Mouse (Mus musculus): ENCODE data around the gene Cdk6. TPM values are rescaled to one million over a fixed set of nuclear protein-coding genes. Genes with fewer than 3 reads are reported as not detected.
A peak's percentile ranks its signal among the peaks of the same experiment; 100 is the strongest.
"Not testable (repeated sequence)": the region's sequence is repeated elsewhere in the genome, so short reads cannot be mapped to it uniquely, and the experiment has no call there.

Gene Cdk6
- total RNA-seq, 1 experiment from 2014 or later = 9.9 TPM

- no peak for ATAC-seq (replicated peaks; ENCODE audit: insufficient number of reproducible peaks, low FRiP score, low TSS enrichment, poor library complexity, severe bottlenecking)
Observed at GRCm38 (mm10) chr5:3396214-3396613, 54.9 kb downstream of the Cdk6 start.

- no peak for ATAC-seq (replicated peaks; ENCODE audit: insufficient number of reproducible peaks, low FRiP score, low TSS enrichment, poor library complexity, severe bottlenecking)
Observed at GRCm38 (mm10) chr5:3396910-3397575, 55.8 kb downstream of the Cdk6 start.

DNA sequence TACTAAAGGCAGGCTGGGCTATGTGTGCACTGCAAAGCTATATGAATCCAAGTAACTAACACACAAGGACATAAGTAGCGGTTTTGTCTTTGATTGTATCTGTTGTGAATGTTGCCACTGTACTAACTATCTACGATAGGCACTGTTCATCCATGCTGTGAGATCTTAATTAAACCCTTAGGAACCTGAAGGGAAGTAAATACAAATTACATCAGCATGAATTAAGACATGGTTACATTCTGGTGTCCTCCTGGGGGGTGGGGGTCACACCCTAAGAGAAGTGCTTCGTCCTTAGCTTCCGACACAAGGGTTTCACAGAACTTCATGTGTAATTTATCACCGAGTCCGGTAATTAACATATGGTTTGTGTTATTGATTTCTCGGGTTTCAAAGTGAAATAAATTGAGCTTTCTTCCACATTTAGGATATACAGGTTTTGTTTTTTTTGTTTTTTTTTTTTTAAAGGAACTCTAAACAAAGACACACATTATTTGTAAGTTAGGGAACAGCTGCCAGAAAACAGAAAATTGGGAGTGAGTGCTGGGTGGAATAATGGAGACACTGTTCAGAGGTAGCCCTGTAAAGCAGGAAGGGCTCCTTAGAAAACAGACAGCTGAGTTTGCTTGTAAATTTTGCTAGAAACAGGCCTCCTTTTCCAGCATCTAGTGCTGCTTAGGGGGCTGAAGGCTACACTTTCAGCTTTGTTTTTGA, 58.7 kb downstream of the Cdk6 start:
- ATAC-seq (replicated peaks; ENCODE audit: insufficient number of reproducible peaks, low FRiP score, low TSS enrichment, poor library complexity, severe bottlenecking) = no peak

GRCm38 (mm10) chr5:3405102-3405501, 63.8 kb downstream of the Cdk6 start:
- ATAC-seq (replicated peaks; ENCODE audit: insufficient number of reproducible peaks, low FRiP score, low TSS enrichment, poor library complexity, severe bottlenecking) = no peak

DNA sequence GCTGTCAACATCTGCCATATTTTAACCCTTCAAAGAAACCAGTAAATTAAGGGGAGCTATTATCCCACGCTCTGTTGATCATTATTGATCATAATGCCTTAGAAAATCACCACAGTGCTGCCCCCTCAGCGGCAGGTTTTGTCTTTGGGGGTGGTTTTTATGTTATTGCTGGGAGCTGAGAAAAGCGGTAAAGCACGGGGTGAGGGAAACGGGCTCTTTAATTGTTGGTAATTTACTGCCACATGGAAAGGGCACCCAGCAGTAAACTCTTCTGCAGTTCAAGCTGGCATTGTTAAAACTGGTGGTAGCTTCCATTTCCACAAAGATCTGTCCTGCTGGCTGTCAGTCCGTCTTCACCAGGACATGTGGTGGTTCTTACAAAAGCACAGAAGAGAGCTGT, 64.2 kb downstream of the Cdk6 start:
- ATAC-seq (replicated peaks; ENCODE audit: insufficient number of reproducible peaks, low FRiP score, low TSS enrichment, poor library complexity, severe bottlenecking) = no peak

- ATAC-seq (replicated peaks; ENCODE audit: insufficient number of reproducible peaks, low FRiP score, low TSS enrichment, poor library complexity, severe bottlenecking) = no peak
Observed at GRCm38 (mm10) chr5:3407926-3408325, 66.6 kb downstream of the Cdk6 start.

DNA sequence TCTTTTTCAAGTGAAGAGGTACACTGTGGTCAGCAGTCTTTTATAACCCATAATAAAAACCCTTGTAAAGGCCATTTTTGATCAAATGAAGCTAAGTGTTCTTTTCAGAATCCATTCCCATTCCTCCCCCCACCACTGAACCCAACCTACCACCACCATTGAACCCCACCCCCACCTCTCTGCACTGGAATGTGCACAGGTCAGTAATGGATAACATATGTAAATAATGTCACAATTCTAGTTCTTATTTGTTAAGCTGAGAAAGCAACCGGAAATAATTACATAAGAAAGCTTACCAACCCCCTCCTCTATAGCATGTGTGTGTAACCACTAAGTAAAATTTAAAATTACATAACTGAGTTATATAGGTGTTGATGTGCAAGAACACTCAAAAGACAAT, 76.9 kb downstream of the Cdk6 start:
- not testable (repeated sequence) for ATAC-seq (replicated peaks; ENCODE audit: insufficient number of reproducible peaks, low FRiP score, low TSS enrichment, poor library complexity, severe bottlenecking)

DNA sequence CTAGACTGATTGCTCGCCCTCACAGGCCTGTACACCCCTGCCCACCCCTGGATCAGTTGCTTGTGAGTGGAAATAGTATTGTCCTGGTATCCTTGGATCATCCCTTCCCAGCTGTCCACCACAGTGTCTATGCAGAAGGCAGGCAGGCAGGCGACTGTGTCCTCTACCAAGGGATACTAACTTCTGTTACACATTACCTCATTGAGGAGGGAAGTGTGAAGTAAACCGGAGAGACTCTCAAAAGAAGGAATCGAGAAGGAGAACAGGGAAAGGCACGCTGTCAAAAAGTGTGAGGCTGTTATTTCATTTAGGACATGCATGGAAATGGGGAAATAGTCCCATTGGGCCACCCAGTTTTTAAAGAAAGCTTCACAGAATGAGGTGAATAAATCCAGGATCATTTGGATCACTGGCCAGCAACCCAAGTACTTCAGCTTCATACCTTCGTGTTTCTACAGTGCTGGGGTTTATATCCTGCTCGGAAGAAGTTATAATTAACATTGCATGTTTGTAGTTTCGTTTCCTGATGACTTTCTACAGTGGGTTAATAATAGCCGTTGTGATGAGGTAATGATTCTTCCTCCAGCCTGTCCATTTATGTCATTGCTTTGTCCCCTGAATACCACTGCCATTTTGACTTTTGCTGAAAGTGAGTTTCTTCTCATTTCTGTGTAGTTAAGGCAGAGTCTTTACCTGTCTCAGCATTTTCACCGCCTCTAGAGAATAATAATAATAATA, 79.0 kb downstream of the Cdk6 start:
- peak; percentile 88 for ATAC-seq (replicated peaks; ENCODE audit: insufficient number of reproducible peaks, low FRiP score, low TSS enrichment, poor library complexity, severe bottlenecking)

- ATAC-seq (replicated peaks; ENCODE audit: insufficient number of reproducible peaks, low FRiP score, low TSS enrichment, poor library complexity, severe bottlenecking) = peak; percentile 84
Observed at GRCm38 (mm10) chr5:3420832-3421228, 79.5 kb downstream of the Cdk6 start.

DNA sequence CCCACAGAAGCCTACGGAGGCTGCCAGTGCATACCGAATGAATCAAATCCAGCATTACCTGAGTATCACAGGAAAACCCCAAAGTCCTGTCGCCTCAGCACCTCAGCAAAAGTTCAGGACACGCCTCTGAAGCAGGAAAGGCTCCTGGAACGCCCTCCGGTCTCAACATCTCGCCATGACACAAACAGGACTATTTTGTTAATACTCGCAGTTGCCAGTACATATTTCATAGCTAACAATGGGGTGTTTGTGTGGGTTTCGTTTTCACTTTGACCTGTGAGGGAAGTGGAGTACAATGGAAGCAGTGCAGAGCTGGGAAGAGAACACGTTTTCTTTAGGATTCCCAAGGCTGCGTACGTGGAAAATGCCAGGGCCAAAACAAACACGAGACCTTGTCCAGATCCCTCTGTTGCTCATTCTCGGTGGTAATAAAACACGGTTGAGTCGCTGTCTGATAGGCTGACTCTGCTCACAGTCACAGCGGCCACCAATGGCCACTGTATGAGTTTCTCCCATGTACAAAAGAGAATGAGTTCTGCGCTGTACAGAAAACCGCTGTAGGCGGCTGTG, 91.9 kb downstream of the Cdk6 start:
- not testable (repeated sequence) for ATAC-seq (replicated peaks; ENCODE audit: insufficient number of reproducible peaks, low FRiP score, low TSS enrichment, poor library complexity, severe bottlenecking)

- ATAC-seq (replicated peaks; ENCODE audit: insufficient number of reproducible peaks, low FRiP score, low TSS enrichment, poor library complexity, severe bottlenecking) = not testable (repeated sequence)
Observed at GRCm38 (mm10) chr5:3434105-3434504, 92.8 kb downstream of the Cdk6 start.

DNA sequence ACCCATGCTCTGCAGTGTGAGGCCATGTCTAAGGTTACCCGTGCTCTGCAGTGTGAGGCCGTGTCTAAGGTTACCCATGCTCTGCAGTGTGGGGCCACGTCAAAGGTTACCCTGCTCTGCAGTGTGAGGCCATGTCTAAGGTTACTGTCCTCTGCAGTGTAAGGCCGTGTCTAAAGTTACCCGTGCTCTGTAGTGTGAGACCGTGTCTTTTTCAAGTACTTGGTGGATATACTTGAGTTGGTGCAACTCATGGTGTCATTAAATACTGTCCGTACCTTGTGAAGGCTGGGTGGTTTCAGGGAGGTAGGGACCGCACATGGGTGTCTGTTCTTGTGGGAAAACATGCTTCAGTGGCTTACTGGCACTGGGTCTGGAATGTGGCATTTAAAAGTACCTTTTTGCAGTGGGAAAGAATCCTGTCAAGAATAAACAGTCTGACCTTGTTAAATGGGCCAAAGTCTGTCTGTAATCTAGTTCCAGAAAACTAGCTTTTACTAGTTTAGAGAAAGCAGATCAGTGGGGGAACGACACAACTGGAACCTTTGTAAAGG, 97.2 kb downstream of the Cdk6 start:
- not testable (repeated sequence) for ATAC-seq (replicated peaks; ENCODE audit: insufficient number of reproducible peaks, low FRiP score, low TSS enrichment, poor library complexity, severe bottlenecking)

GRCm38 (mm10) chr5:3439386-3439785, 98.1 kb downstream of the Cdk6 start:
- ATAC-seq (replicated peaks; ENCODE audit: insufficient number of reproducible peaks, low FRiP score, low TSS enrichment, poor library complexity, severe bottlenecking) = not testable (repeated sequence)

DNA sequence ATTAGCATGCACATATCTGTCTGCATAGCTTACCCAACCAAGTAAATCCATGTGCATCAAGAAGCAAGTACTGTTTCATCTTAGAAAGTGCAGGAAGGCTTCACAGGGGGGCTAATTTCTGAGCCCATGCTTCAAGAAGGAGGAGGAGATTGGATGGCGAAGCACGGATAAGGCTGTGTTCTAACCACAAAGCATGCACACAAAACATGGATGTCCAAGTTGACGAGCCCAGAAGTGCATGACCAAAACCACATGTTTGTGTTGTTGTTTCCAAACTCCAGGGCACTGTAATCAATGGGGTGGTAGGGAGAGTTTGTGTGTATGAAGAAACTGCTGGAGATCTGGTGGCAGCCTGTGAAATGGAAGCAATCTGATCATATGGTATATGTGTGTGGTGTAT, 101.2 kb downstream of the Cdk6 start:
- not testable (repeated sequence) for ATAC-seq (replicated peaks; ENCODE audit: insufficient number of reproducible peaks, low FRiP score, low TSS enrichment, poor library complexity, severe bottlenecking)

DNA sequence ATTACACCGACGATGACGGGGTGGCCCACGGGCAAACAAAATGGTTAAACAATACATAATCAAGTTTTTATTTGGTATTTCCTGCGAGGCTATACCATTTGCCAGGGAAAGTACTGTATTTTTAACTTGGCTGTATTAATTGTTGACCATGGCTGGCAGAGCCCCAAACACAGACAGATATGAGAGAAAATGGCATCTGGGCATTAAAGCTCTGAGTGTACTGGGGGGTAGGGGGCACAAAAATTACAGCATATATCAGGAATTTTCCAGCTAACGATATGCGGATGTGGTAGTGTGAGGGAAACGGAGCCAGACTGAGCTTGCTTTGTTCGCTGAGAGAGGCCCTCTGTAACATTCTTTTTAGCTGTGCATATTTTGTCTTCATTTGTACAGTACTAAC, 109.9 kb downstream of the Cdk6 start:
- not testable (repeated sequence) for ATAC-seq (replicated peaks; ENCODE audit: insufficient number of reproducible peaks, low FRiP score, low TSS enrichment, poor library complexity, severe bottlenecking)

DNA sequence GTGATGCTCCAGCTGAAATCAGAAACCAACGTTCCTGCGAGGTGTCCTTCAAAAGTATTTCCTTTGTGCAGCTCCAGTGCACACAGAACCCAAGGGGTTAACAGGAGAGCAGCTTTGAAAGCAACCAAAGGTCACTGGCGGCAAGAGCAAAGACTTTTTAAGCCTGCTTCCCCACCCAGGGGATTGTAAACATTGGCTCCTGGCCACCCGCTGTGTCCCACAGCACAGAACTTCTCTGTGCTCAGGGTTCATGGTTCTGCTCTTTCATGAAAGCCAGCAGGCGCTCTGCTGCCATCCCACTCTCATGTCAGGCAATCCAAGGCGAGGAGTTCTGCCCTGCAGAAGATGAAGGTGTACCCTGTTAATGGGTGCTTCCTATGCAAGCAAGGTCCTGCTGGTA, 112.7 kb downstream of the Cdk6 start:
- ATAC-seq (replicated peaks; ENCODE audit: insufficient number of reproducible peaks, low FRiP score, low TSS enrichment, poor library complexity, severe bottlenecking) = not testable (repeated sequence)

DNA sequence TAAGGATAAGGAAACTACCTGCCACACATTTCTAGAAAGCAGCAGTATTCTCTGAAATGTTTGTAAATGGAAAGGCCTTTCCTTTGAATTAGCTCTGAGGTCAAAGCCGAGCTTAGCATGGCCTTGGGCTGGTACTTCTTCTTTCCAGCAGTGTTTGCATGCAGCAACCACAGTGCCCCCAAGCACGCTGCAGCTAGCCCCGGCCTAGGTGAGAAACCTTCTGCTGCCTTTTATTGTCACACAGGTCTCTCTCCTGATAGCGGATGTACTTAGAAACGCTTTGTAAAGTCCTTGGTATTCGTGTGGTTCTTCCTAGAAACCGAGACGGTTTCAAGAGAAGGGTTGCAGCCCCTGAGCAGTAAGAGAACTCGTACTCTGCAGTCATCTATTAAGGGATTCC, 119.6 kb downstream of the Cdk6 start:
- ATAC-seq (replicated peaks; ENCODE audit: insufficient number of reproducible peaks, low FRiP score, low TSS enrichment, poor library complexity, severe bottlenecking) = no peak

DNA sequence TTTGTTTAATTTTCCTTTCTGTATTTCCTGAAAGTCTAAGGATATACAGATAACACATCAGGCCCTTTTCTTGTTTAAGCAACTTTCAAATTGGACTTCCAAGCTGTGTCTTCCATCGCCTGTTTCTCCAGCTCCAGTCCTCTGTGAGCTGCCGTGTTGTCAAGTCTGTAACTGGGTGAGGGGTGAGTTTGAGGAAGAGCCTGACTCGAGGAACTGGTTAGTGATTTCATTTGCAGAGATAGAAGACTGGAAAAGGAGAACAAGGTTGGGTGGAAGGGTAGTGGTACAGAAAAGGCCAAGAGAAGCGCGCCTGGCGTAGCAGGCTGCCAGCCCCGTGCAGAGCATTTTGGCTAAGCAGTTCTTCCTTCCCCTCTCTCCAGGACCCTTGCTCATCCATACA, 120.1 kb downstream of the Cdk6 start:
- ATAC-seq (replicated peaks; ENCODE audit: insufficient number of reproducible peaks, low FRiP score, low TSS enrichment, poor library complexity, severe bottlenecking) = peak; percentile 54
